In the genomic region with DNA sequence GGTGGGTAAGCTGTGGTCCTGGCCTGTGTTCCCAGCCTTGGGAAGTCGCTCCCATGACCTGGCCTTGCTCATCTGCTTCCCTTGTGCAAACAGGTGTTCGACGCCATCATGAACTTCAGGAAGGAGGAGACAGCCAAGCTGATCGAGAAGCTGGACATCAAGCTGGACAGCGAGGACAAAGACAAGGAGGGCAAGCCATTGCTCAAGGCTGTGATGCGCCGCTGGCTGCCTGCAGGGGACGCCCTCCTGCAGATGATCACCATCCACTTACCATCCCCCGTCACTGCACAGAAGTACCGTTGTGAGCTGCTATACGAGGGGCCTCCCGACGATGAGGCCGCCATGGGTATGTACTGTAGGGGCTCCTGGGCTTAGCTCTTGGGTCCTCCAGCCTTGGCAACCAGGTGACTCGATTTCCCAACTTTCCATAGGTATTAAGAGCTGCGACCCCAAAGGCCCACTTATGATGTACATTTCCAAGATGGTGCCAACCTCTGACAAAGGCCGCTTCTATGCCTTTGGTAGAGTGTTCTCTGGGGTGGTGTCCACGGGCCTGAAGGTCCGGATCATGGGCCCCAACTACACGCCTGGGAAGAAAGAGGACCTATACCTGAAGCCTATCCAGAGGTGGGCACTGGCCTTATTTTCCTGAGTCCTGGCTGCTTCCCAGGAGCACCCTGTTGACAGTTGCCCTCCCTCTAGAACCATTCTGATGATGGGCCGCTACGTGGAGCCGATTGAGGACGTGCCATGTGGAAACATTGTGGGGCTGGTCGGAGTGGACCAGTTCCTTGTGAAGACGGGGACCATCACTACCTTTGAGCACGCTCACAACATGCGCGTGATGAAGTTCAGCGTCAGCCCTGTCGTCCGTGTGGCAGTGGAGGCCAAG, we compare ENCODE assay signal across 13 mouse cellular contexts. TPM values are rescaled to one million over a fixed set of nuclear protein-coding genes. Genes with fewer than 3 reads are reported as not detected.
A peak's percentile ranks its signal among the peaks of the same experiment; 100 is the strongest.
DNase-seq lines count a peak whose midpoint lies in the region; ATAC-seq and TF ChIP-seq lines count a peak whose summit lies in the region.
"Had no signal": no experiment of that assay in that cellular context is flagged by ENCODE, and none has a peak within 500 bp of the region (broad histone marks: within the 10 kb centered on the region; RNA-seq: fewer than 3 reads in every experiment).

No protein-coding gene starts in this region.

- H3K4me1 ChIP-seq in heart, postnatal 0 days (ENCODE audit: control insufficient read depth, insufficient read depth), result peaks cover 20% of the 10 kb centered on the region
- H3K4me1 ChIP-seq in limb, embryonic 10.5 days, result peaks cover 59% of the 10 kb centered on the region

- TF ChIP-seq EP300 in heart, postnatal 0 days (IDR thresholded peaks at IDR 0.05; ENCODE audit: low read depth), result no peak

- H3K9me3 ChIP-seq in heart, postnatal 0 days (replicated peaks; ENCODE audit: control insufficient read depth, low read length), result no peaks in the 10 kb centered on the region
- no peaks in the 10 kb centered on the region for H3K9me3 ChIP-seq in limb, embryonic 10.5 days (replicated peaks)
- H3K9me3 ChIP-seq: embryonic facial prominence, embryonic 15.5 days had no signal

- peaks cover 68% of the 10 kb centered on the region for H3K79me2 ChIP-seq in C2C12 (ENCODE audit: control insufficient read depth, insufficient read depth)

- peaks cover 50% of the 10 kb centered on the region for H3K79me3 ChIP-seq in C2C12 (ENCODE audit: low read depth)

- H3K27ac ChIP-seq in heart, postnatal 0 days (ENCODE audit: low read depth), result no peak overlapping the region
- no peak overlapping the region for H3K27ac ChIP-seq in limb, embryonic 10.5 days

- 83% methylated on average over 32 of the region's 32 CpGs for WGBS in heart, postnatal 0 days
- WGBS in limb, embryonic 10.5 days, result 91% methylated on average over 32 of the region's 32 CpGs

- no peak overlapping the region for H3K4me2 ChIP-seq in heart, postnatal 0 days (ENCODE audit: low read depth, low read length)
- H3K4me2 ChIP-seq: embryonic facial prominence, embryonic 15.5 days had no signal

- peaks cover 52% of the 10 kb centered on the region for H3K36me3 ChIP-seq in heart, postnatal 0 days (replicated peaks; ENCODE audit: control insufficient read depth, insufficient read depth, low read length)
- peaks cover 54% of the 10 kb centered on the region for H3K36me3 ChIP-seq in C2C12 (ENCODE audit: control insufficient read depth, insufficient read depth)
- peaks cover 70% of the 10 kb centered on the region for H3K36me3 ChIP-seq in limb, embryonic 10.5 days

- H3ac ChIP-seq in C2C12 (ENCODE audit: control insufficient read depth, insufficient read length, low read depth), result peak overlapping the region; percentile 10

- ATAC-seq in heart, postnatal 0 days (ENCODE audit: insufficient read depth, low read depth), result no peak

- intact Hi-C loops in gastrocnemius, postnatal 36 days (cut with DNase I), result loop anchor here (5.0 kb wide), 1 partner anchor 92 kb away; no protein-coding TSS in a partner anchor

- TF ChIP-seq CTCF in heart, postnatal 0 days (IDR thresholded peaks at IDR 0.05; ENCODE audit: low read depth), result no peak
- TF ChIP-seq CTCF in C2C12 (IDR thresholded peaks at IDR 0.05; ENCODE audit: control insufficient read depth, insufficient read depth, insufficient read length), result peak; percentile 1

- H3K4me3 ChIP-seq in heart, postnatal 0 days (ENCODE audit: low read depth, low read length), result no peak overlapping the region
- no peak overlapping the region for H3K4me3 ChIP-seq in C2C12 (ENCODE audit: insufficient read depth, poor library complexity, severe bottlenecking)
- peak overlapping the region; percentile 15; the same call in 1 of the 2 replicates for H3K4me3 ChIP-seq in limb, embryonic 10.5 days
- H3K4me3 ChIP-seq: embryonic facial prominence, embryonic 15.5 days had no signal

- peak; percentile 5 for DNase-seq in heart, postnatal 0 days (ENCODE audit: low spot score)
- no peak for DNase-seq in heart, postnatal 4 days
- peak; percentile 46 for DNase-seq in ES-CJ7 (ENCODE audit: low read depth, low spot score)
- DNase-seq in limb, embryonic 10.5 days (ENCODE audit: low spot score), result no peak
- no peak for DNase-seq in frontal cortex, postnatal 36 days (ENCODE audit: low spot score in 2 of 2)
- no peak for DNase-seq in gastrocnemius, postnatal 36 days
- no peak for DNase-seq in gastrocnemius, postnatal 4 days (ENCODE audit: low spot score in 2 of 2)
- DNase-seq: layer of hippocampus, adult 9-11 months; lung, postnatal 14 days; right cerebral cortex, postnatal 4 days had no signal

- H3K27me3 ChIP-seq in heart, postnatal 0 days (ENCODE audit: control insufficient read depth, insufficient read depth, low read length), result no peaks in the 10 kb centered on the region
- H3K27me3 ChIP-seq in C2C12 (ENCODE audit: control insufficient read depth, insufficient read depth, insufficient read length), result no peaks in the 10 kb centered on the region
- no peaks in the 10 kb centered on the region for H3K27me3 ChIP-seq in limb, embryonic 10.5 days (ENCODE audit: low read depth, poor library complexity, severe bottlenecking)
- H3K27me3 ChIP-seq: embryonic facial prominence, embryonic 15.5 days had no signal

- no peak overlapping the region for H3K9ac ChIP-seq in heart, postnatal 0 days (replicated peaks; ENCODE audit: low read depth, low read length)
- H3K9ac ChIP-seq: embryonic facial prominence, embryonic 15.5 days had no signal

TF ChIP-seq in C2C12, 6 proteins besides CTCF, POLR2A, EP300 and RAD21:
- no peak for TF ChIP-seq USF1 (IDR thresholded peaks at IDR 0.05; ENCODE audit: low read depth)
- no peak for TF ChIP-seq MAX (IDR thresholded peaks at IDR 0.05)
- no peak for TF ChIP-seq CEBPB (IDR thresholded peaks at IDR 0.05; ENCODE audit: low read depth)
- TF ChIP-seq MYOG (IDR thresholded peaks at IDR 0.05; ENCODE audit: control insufficient read depth, extremely low read depth, insufficient read length), result no peak
- no peak for TF ChIP-seq FOSL1 (IDR thresholded peaks at IDR 0.05; ENCODE audit: insufficient read depth, low read length, poor library complexity, severe bottlenecking)
- no peak for TF ChIP-seq MYOD1 (IDR thresholded peaks at IDR 0.05; ENCODE audit: control insufficient read depth, insufficient read length, low read depth)

RNA-seq across cellular contexts. Expression of gene Dapk3, which starts 3.1 kb away (rescaled TPM):
- 56.5 and 72.7 TPM in 2 replicates for total RNA-seq in heart, postnatal 0 days (2014; rRNA removed; ENCODE audit: low replicate concordance)
- 29.0 and 31.7 TPM in 2 replicates for polyA plus RNA-seq in heart, postnatal 0 days (2015; fragmentation: Nextera tagmentation; extraction: Ambion mirVana)
- 10 to 100 TPM; 41.9 to 45.7 TPM for total RNA-seq in heart, postnatal 4 days (2021)
- 72.8 TPM for polyA plus RNA-seq in C2C12 (2012; fragmentation: generic; extraction: Trizol)
- 46.5 and 52.0 TPM in 2 replicates for polyA plus RNA-seq in limb, embryonic 10.5 days (2016; fragmentation: Nextera tagmentation; extraction: Ambion mirVana)
- 10 to 100 TPM; 21.1 to 23.9 TPM for total RNA-seq in gastrocnemius, postnatal 36 days (2021)
- 10 to 100 TPM; 40.2 to 41.4 TPM for total RNA-seq in gastrocnemius, postnatal 4 days (2021)

RNA-seq across cellular contexts. Expression of gene Eef2, which starts 3.3 kb away (rescaled TPM):
- total RNA-seq in heart, postnatal 0 days (2014; rRNA removed; ENCODE audit: low replicate concordance), result 1,828 and 2,004 TPM in 2 replicates
- 353 and 370 TPM in 2 replicates for polyA plus RNA-seq in heart, postnatal 0 days (2015; fragmentation: Nextera tagmentation; extraction: Ambion mirVana)
- total RNA-seq in heart, postnatal 4 days (2021), result 1,000 to 10,000 TPM; 1,326 to 1,351 TPM
- polyA plus RNA-seq in C2C12 (2012; fragmentation: generic; extraction: Trizol), result 2,537 TPM
- 575 and 611 TPM in 2 replicates for polyA plus RNA-seq in limb, embryonic 10.5 days (2016; fragmentation: Nextera tagmentation; extraction: Ambion mirVana)
- 100 to 1,000 TPM; 880 to 957 TPM for total RNA-seq in gastrocnemius, postnatal 36 days (2021)
- total RNA-seq in gastrocnemius, postnatal 4 days (2021), result 1,000 to 10,000 TPM; 1,324 to 1,404 TPM

RNA-seq across cellular contexts. Expression of gene 4930442H23Rik, which starts 4.0 kb away (rescaled TPM):
- not detected in 2 replicates for total RNA-seq in heart, postnatal 0 days (2014; rRNA removed; ENCODE audit: low replicate concordance)
- polyA plus RNA-seq in heart, postnatal 0 days (2015; fragmentation: Nextera tagmentation; extraction: Ambion mirVana), result 0.12 TPM in 1 of 2 replicates, not detected in the other
- total RNA-seq in heart, postnatal 4 days (2021), result not detected
- polyA plus RNA-seq in C2C12 (2012; fragmentation: generic; extraction: Trizol), result 0.07 TPM
- not detected in 2 replicates for polyA plus RNA-seq in limb, embryonic 10.5 days (2016; fragmentation: Nextera tagmentation; extraction: Ambion mirVana)
- total RNA-seq in gastrocnemius, postnatal 36 days (2021), result not detected
- not detected for total RNA-seq in gastrocnemius, postnatal 4 days (2021)
- polyA plus RNA-seq: neural tube, embryonic 14.5 days had no signal

RNA-seq across cellular contexts. Expression of gene Pias4, which starts 12.0 kb away (rescaled TPM):
- total RNA-seq in heart, postnatal 0 days (2014; rRNA removed; ENCODE audit: low replicate concordance), result 14.4 and 19.6 TPM in 2 replicates
- polyA plus RNA-seq in heart, postnatal 0 days (2015; fragmentation: Nextera tagmentation; extraction: Ambion mirVana), result 19.8 and 20.7 TPM in 2 replicates
- 10 to 100 TPM; 17.5 to 18.6 TPM for total RNA-seq in heart, postnatal 4 days (2021)
- 31.6 TPM for polyA plus RNA-seq in C2C12 (2012; fragmentation: generic; extraction: Trizol)
- polyA plus RNA-seq in limb, embryonic 10.5 days (2016; fragmentation: Nextera tagmentation; extraction: Ambion mirVana), result 73.6 and 73.9 TPM in 2 replicates
- total RNA-seq in gastrocnemius, postnatal 36 days (2021), result 10 to 100 TPM; 14.0 to 16.3 TPM
- total RNA-seq in gastrocnemius, postnatal 4 days (2021), result 10 to 100 TPM; 22.1 to 22.5 TPM

RNA-seq across cellular contexts. Expression of gene Nmrk2, which starts 22.2 kb away (rescaled TPM):
- total RNA-seq in heart, postnatal 0 days (2014; rRNA removed; ENCODE audit: low replicate concordance), result 30.5 and 35.2 TPM in 2 replicates
- polyA plus RNA-seq in heart, postnatal 0 days (2015; fragmentation: Nextera tagmentation; extraction: Ambion mirVana), result 13.0 and 14.2 TPM in 2 replicates
- 10 to 100 TPM; 44.1 to 74.9 TPM for total RNA-seq in heart, postnatal 4 days (2021)
- polyA plus RNA-seq in C2C12 (2012; fragmentation: generic; extraction: Trizol), result 0.18 TPM
- polyA plus RNA-seq in limb, embryonic 10.5 days (2016; fragmentation: Nextera tagmentation; extraction: Ambion mirVana), result not detected in 2 replicates
- total RNA-seq in gastrocnemius, postnatal 36 days (2021), result 10 to 100 TPM; 44.9 to 76.8 TPM
- total RNA-seq in gastrocnemius, postnatal 4 days (2021), result 1 to 10 TPM; 1.2 to 1.5 TPM
- polyA plus RNA-seq: neural tube, embryonic 14.5 days had no signal

Comparison
In these comparisons a context has a peak if more than half of its experiments do, and no peak if none do; other contexts are left out.
1. DNase-seq: peak in heart, postnatal 0 days (single experiment) and ES-CJ7 (single experiment); none in heart, postnatal 4 days (single experiment), limb, embryonic 10.5 days (single experiment), frontal cortex, postnatal 36 days (0 of 2), gastrocnemius, postnatal 36 days (0 of 2) and gastrocnemius, postnatal 4 days (0 of 2).